Mouse (Mus musculus): ENCODE data around the gene Egfl8.

DNA sequence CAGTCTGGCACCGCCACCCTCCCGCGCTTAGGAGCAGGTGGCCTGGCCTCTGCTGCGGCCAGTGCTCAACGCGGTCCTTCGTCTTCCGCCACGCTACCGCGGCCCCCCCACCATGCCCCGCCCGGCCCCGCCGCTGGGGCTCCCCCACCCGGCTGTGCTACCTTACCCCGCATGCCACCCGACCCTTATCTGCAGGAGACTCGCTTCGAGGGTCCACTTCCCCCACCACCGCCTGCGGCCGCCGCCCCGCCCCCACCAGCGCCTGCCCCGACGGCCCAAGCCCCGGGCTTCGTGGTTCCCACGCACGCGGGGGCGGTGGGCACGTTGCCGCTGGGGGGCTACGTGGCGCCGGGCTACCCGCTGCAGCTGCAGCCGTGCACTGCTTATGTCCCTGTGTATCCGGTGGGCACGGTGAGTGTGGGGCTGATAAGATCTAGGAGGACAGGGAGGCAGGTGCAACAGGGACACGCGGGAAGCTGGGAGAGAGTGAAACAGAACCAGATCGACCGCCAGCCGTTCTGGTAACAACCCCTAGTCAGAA, 15.1 kb upstream of the Egfl8 start:
- TF ChIP-seq POLR2A (IDR thresholded peaks at IDR 0.05; ENCODE audit: low read depth, low read length), result no peak
- TF ChIP-seq CTCF (IDR thresholded peaks at IDR 0.05; ENCODE audit: extremely low read depth, insufficient read depth, insufficient read length, insufficient replicate concordance), result no peak

All from spleen, adult 2 months (tissue).